Mouse (Mus musculus) heart, postnatal 0 days (tissue): ENCODE measurements around the gene Adora2a.

Experiments used
- CTCF ChIP-seq: IDR thresholded peaks from 2 replicates; pipeline ENCODE4 v1.5.1; 2016; ENCODE audit warnings: antibody characterized with exemption, control low read depth, low read depth
- EP300 ChIP-seq: IDR thresholded peaks from 2 replicates; pipeline ENCODE4 v1.6.1; 2016; ENCODE audit warnings: antibody characterized with exemption, low read depth

DNA sequence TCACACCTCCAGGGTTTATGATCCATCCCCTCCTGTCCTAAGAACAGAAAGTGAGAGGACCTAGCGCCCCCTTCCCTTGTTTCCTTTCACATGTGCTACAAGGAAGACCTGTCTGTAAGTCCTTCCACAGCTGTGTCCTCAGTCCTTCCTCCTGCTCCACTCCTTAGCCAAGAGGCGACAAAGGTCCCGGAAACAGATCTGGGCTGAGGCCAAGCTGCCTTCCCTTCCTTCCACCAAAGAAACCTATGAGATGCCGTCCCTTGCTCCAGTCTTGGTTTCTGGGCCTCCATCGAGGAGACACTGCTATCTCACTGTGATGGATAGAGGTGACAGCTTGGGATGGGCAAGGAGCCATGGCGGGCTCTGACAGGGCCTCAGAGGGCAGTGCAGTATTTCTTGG is 18.4 kb downstream of the Adora2a start:
- TF ChIP-seq CTCF (0 out of 2 replicates have a peak, but pooled peaks have one; percentile 5), EP300 (no peak)
